Mouse (Mus musculus) Patski (cell line): ENCODE measurements at regions not wholly inside any gene's neighbourhood (a gene's known extent, or its start where the extent isn't known, plus 50 kb on each side); places are given as distances from the start of the nearest gene placed in this dataset.

ENCODE experiments used
- ATAC-seq: fragments of 100-300 bp; one replicate; pipeline ENCODE4 v1.8.0; 2021
- CTCF ChIA-PET: fragments of 350-600 bp; sonication (Branson Sonifier 250); formaldehyde crosslinking; loops from one replicate; lab custom pipeline; 2022; ENCODE audit warnings: inconsistent platforms; lab: Charles Lee
- POLR2A ChIA-PET: fragments of 350-600 bp; sonication (Branson Sonifier 250); formaldehyde crosslinking; loops from one replicate; lab custom pipeline; 2022; ENCODE audit warnings: antibody characterized with exemption, inconsistent platforms; lab: Charles Lee
- DNase-seq: peaks from one replicate; pipeline ENCODE4 v3.0.0-alpha.2; 2011; ENCODE audit warnings: low read depth, low spot score
- H3K27me3 ChIP-seq: fragments of 371-371 bp; one replicate; pipeline ENCODE4 v1.5.1; 2021
- CTCF ChIP-seq: fragments of 100-300 bp; IDR thresholded peaks from one replicate; pipeline ENCODE4 v1.5.1; 2021
- in situ Hi-C: fragments of 300-500 bp; cut with MboI; formaldehyde crosslinking; loops from 3 replicates; pipeline ENCODE4 v1.11.1; 2018; ENCODE audit warnings: low pct_unique_long_range_greater_than_20kb, mixed read lengths

DNA sequence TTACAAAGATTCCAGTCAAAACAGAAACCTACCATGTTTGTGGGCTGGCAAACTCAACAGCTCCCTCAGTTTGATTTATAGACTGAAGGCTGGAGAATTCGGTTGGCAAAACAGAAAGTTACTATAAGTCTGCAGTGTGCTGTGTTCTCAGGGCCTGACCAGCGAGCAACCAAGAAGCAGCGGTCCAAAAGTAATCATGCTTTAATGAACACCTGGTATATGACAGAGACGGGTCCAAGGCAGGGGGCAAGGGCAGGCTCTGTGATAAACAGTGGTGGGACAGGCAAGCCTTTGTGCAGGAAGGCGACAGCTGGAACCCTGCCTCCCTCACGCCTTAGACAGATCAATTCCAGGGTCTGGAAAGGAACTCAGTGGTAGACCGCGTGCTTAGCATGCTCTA, 161.9 kb downstream of the Utp6 start:
- TF ChIP-seq CTCF = no peak
- ChIA-PET POLR2A (no interaction called here), CTCF (no interaction called here)
- no peaks in the 10 kb centered on the region for H3K27me3 ChIP-seq
- no peak for ATAC-seq
- in situ Hi-C loops = no loop called here
- DNase-seq = no peak

DNA sequence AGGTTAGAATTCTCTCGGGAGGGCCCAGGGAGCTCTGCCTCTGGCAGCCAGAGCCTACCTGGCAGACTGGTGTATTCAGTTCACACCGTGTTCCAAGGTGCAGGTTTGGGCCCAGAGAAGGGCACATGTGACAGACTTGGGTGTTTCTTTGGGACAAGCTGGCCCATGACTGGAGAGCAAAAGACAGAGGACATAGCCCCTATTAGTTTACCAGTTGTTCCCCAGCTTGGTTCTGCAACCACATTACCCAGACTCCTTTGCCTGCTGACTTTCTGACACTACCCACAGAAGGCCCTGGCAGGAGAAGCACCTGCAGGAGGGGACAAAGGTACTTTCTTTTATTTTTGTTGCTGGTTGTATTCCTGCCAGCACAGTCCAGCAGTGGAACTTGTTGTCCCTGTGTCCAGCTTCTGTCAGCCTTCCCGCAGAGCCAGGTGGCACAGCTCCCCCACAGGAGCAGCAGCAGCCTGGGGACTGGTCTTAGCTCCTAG, 173.9 kb downstream of the Utp6 start:
- in situ Hi-C loops = no loop called here
- POLR2A ChIA-PET = no interaction called here
- no peaks in the 10 kb centered on the region for H3K27me3 ChIP-seq
- DNase-seq (no peak), ATAC-seq (no peak)
- CTCF ChIA-PET = no interaction called here
- no peak for TF ChIP-seq CTCF

DNA sequence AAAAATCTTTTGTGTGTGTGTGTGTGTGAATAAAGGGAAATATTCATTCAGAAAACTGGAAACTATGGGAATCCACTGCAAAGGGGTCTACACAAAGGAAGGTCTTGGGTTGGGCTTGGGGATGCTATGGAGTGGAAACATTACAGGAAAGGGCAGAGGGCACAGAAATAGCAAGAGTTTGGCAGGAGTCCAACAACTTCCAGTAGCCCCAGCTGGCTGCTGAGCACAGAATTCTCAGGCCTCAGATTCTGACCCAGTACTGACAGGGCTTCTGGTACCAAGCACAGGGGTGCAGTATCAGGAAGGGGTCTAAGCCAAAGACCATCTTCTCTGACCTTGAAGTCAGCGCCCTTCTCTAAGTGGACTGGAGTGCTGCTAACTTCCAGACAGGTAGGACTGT, 174.4 kb downstream of the Utp6 start:
- in situ Hi-C loops = no loop called here
- ATAC-seq (no peak), DNase-seq (no peak)
- TF ChIP-seq CTCF = no peak
- ChIA-PET CTCF (no interaction called here), POLR2A (no interaction called here)
- H3K27me3 ChIP-seq = no peaks in the 10 kb centered on the region

DNA sequence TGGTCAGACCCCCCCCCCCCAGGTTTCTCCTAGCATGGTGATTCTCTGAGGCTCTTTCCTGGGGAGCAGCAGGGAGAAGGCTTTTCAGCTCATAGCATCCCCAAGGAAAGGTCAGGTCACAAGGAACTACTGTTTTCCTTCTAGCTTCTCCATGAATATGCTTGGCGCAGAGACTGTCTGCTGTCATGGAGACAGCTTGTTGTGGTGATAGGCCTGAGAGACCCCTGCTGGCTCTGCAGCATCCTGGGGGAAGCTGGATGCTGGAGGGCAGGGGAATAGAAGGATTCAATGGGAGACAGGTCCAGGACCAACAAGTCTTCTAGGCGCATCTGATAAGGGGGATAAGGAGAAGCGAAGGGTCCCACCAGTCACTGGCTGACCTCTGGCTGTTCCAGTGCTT, 178.1 kb downstream of the Utp6 start:
- DNase-seq = no peak
- no peaks in the 10 kb centered on the region for H3K27me3 ChIP-seq
- ChIA-PET CTCF (no interaction called here), POLR2A (no interaction called here)
- no peak for TF ChIP-seq CTCF
- in situ Hi-C loops = no loop called here
- no peak for ATAC-seq

DNA sequence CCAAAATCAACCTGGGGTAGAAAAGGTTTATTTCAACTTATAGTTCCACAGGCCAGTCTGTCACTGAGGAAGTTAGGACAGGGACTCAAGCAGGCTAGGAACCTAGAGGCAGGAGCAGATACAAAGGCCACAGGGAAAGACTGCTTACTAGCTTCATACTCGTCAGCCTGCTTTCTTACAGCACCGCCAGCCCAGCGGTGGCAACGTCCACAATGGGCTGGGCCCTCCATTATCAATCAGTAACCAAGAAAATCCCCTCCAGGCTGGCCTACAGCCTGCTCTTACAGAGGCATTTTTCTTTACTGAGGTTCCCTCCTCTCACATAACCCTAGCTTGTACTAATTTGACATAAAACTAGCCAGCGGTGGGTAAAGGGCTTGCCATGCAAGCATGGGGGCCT, 180.2 kb downstream of the Utp6 start:
- DNase-seq = no peak
- no peaks in the 10 kb centered on the region for H3K27me3 ChIP-seq
- POLR2A ChIA-PET = no interaction called here
- no peak for ATAC-seq
- in situ Hi-C loops = no loop called here
- no peak for TF ChIP-seq CTCF
- CTCF ChIA-PET = no interaction called here

DNA sequence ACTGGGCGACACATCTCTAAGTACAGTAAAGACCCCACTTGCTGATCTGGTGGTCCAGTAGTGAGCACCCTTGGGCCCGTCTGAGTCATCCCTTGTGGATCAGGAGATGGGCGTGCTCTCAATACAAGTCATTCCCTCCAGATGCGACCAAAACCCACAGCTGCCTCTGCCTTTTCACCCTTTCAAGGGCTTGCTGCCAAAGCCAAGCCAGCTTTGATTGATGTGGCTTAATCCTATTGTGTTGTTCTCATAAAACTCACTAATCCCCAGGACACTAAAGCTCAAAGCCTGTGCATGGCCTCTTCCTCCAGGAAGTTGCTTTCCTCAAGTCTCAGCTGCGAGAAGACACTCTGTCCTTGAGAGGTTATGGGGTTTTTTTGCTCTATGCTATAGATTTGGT, 182.4 kb downstream of the Utp6 start:
- no peak for TF ChIP-seq CTCF
- ATAC-seq (no peak), DNase-seq (peak; percentile 42)
- peaks cover 3% of the 10 kb centered on the region for H3K27me3 ChIP-seq
- CTCF ChIA-PET = interaction anchor here (1.5 kb wide), 1 partner anchor 67 kb away, joined by 3 read pairs; no protein-coding TSS in a partner anchor
- in situ Hi-C loops = loop anchor here (5.0 kb wide), 1 partner anchor 52 kb away; no protein-coding TSS in a partner anchor
- POLR2A ChIA-PET = interaction anchor here (0.6 kb wide), 1 partner anchor 67 kb away, joined by 4 read pairs; no protein-coding TSS in a partner anchor

DNA sequence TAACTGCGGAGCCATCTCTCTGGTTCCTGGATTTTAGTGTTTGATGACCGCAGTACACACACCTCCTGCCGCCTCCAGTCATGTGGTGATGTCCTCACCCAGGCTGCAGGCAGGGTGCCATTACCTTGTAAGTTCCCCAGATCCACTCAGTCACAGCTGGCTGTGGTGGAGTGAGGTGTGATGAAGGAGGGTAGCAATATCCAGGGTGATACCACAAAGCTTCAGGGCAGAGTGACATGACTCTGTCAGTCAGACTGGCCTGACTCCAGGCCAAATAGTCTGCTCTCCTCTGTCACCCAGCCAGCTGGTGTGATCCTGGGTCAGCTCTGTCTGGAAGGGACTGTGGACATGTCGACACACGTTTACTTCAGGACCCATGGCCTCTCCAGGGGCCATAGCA, 183.7 kb downstream of the Utp6 start:
- POLR2A ChIA-PET = no interaction called here

DNA sequence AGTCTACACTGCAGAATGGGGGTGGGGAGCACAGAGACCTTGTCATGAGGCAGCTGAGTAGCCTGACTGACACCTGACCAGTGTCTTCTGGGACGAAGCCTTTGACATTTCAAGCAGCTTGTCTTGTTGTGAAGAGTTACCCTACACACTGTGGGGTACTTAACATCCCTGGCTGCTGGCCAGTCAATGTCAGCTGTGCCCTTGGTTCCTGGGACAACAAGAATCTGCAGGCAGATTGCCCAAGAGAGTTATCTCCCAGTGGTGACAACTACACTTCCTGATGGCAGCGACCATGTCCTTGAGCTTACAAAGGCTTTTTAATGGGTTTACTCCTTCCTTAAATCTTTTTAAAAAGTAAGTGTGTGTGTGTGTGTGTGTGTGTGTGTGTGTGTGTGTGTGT, 184.2 kb downstream of the Utp6 start:
- H3K27me3 ChIP-seq = peaks cover 3% of the 10 kb centered on the region
- ChIA-PET CTCF (no interaction called here), POLR2A (interaction anchor here (0.6 kb wide), 1 partner anchor 14 kb away, joined by 3 read pairs; no protein-coding TSS in a partner anchor)
- ATAC-seq = no peak
- in situ Hi-C loops = loop anchor here (5.0 kb wide), 1 partner anchor 51 kb away; no protein-coding TSS in a partner anchor
- no peak for TF ChIP-seq CTCF
- DNase-seq = no peak

More for the DNA sequence above, 183.7 kb downstream of the Utp6 start:
- DNase-seq (no peak), ATAC-seq (no peak)
- CTCF ChIA-PET = interaction anchor here (1.5 kb wide), 1 partner anchor 66 kb away, joined by 3 read pairs; no protein-coding TSS in a partner anchor
- H3K27me3 ChIP-seq = peaks cover 3% of the 10 kb centered on the region
- in situ Hi-C loops = loop anchor here (5.0 kb wide), 1 partner anchor 51 kb away; no protein-coding TSS in a partner anchor
- TF ChIP-seq CTCF = no peak

DNA sequence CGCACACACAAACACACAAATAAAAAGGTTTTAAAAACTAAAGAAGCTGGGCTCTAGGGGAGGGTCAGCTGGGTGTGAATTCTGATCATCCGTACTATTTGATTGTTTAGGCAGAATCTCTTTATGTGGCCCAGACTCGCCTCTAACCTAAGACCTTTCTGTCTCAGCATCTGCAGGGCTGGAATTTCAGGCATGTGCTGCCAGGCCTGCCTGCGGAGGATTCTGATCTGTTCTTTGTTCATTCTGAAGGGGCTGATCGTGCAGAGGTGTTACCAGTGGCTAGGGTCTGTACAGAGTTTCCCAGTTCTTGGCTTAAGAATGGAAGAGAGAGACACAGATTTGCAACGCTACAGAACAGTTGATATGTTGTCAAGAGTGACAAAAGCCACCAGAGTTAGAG, 185.6 kb downstream of the Rab11fip4 start:
- ChIA-PET CTCF (interaction anchor here (1.2 kb wide), 1 partner anchor 9 kb away, joined by 3 read pairs; no protein-coding TSS in a partner anchor), POLR2A (no interaction called here)
- DNase-seq (no peak), ATAC-seq (no peak)
- peaks cover 3% of the 10 kb centered on the region for H3K27me3 ChIP-seq
- no peak for TF ChIP-seq CTCF
- in situ Hi-C loops = loop anchor here (5.0 kb wide), 1 partner anchor 49 kb away; no protein-coding TSS in a partner anchor

DNA sequence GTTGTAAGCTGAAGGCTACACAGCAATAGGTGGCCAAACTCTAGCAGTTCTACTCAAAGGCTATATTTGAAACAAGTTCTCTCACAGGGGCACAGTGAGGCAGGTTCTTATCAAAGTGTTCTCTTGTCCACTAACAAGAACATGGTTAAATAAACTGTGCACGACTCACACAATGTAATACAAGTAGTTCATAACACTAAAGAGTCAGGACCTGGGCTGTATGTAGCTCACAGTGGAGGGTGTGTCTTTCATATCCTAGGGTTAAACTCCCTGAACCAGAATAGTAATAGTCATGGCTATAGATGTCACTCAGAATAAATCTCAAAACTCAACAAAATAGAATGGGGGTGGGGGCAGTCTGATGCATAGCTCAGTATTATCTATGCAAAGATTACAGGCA, 182.7 kb downstream of the Rab11fip4 start:
- ATAC-seq (no peak), DNase-seq (no peak)
- ChIA-PET POLR2A (no interaction called here), CTCF (no interaction called here)
- H3K27me3 ChIP-seq = peaks cover 3% of the 10 kb centered on the region
- no peak for TF ChIP-seq CTCF
- in situ Hi-C loops = no loop called here

DNA sequence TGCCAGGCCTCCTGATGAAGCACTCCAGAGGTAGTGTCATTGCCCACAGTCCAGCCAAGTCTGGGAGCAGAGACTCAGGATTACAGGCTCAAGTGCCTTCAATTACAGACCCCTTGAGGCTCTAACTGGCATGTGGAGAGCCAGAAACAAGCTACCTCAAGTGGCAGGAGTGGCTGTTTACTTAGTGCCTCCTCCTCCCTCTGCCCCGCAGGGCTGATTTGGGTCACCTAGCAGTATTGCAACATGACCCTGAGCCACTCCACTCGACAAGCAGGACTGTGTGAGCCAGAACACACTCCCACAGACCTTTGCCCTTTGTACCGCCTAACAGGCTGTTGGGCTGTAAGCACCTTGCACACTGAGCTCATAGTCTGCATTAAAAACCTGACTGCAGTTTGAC, 180.4 kb downstream of the Rab11fip4 start:
- POLR2A ChIA-PET = interaction anchor here (1.5 to 1.6 kb wide), 2 partner anchors 19 to 67 kb away, joined by 3 read pairs; no protein-coding TSS in a partner anchor
- in situ Hi-C loops = no loop called here
- H3K27me3 ChIP-seq = peaks cover 3% of the 10 kb centered on the region
- ATAC-seq (no peak), DNase-seq (no peak)
- no peak for TF ChIP-seq CTCF
- CTCF ChIA-PET = no interaction called here
